Mouse (Mus musculus) intestine, embryonic 16.5 days (tissue): Measurements from ENCODE around the gene Rabl2. TPM values are rescaled to one million over a fixed set of nuclear protein-coding genes. Genes with fewer than 3 reads are reported as not detected.

Experiments
- ATAC-seq: fragments of 200-750 bp; cut with Nextera tagmentation; 2 replicates; pipeline ENCODE4 v1.8.0; 2017; ENCODE audit warnings: moderate TSS enrichment, moderate library complexity
- H3K27ac ChIP-seq: fragments of 300-500 bp; sonication (generic); 2 replicates; pipeline ENCODE4 v1.5.1; 2014; ENCODE audit warnings: mild to moderate bottlenecking, low read length
- H3K27me3 ChIP-seq: fragments of 300-500 bp; sonication (generic); replicated peaks from 2 replicates; pipeline ENCODE4 v1.6.1; 2014; ENCODE audit warnings: low read length, control low read depth, mixed read lengths; ENCODE audit not compliant: control insufficient read depth, insufficient read depth
- H3K36me3 ChIP-seq: fragments of 300-500 bp; sonication (generic); 2 replicates; pipeline ENCODE4 v1.6.1; 2014; ENCODE audit warnings: low read length, control low read depth; ENCODE audit not compliant: control insufficient read depth, insufficient read depth
- H3K4me1 ChIP-seq: fragments of 300-500 bp; sonication (generic); 2 replicates; pipeline ENCODE4 v1.6.1; 2014; ENCODE audit warnings: low read length, control low read depth, mixed read lengths; ENCODE audit not compliant: control insufficient read depth, insufficient read depth
- H3K4me2 ChIP-seq: fragments of 300-500 bp; sonication (generic); 2 replicates; pipeline ENCODE4 v1.6.1; 2014; ENCODE audit warnings: low read depth, low read length, control low read depth
- H3K4me3 ChIP-seq: fragments of 300-500 bp; sonication (generic); 2 replicates; pipeline ENCODE4 v1.5.1; 2014; ENCODE audit warnings: mild to moderate bottlenecking, low read length
- H3K9ac ChIP-seq: fragments of 300-500 bp; sonication (generic); 2 replicates; pipeline ENCODE4 v1.6.1; 2014; ENCODE audit warnings: low read depth, low read length
- H3K9me3 ChIP-seq: fragments of 300-500 bp; sonication (generic); 2 replicates; pipeline ENCODE4 v1.6.1; 2016; ENCODE audit warnings: low read length, control low read depth; ENCODE audit not compliant: control insufficient read depth
- WGBS: fragments of 180-500 bp; shearing (Covaris S2); extraction: QIAGEN DNeasy Blood & Tissue Kit; methylation state at CpG from one replicate; pipeline ENCODE4 v1.1.7; 2014; 5-methylcytosine and 5-hydroxymethylcytosine counted together
- polyA plus RNA-seq: library from polyadenylated mRNA; unstranded; fragments of >200 nt; fragmentation: Nextera tagmentation; extraction: Ambion mirVana; gene quantifications from 2 replicates; pipeline ENCODE4 v1.2.1, GENCODE M21; 2015

Gene Rabl2
- polyA plus RNA-seq = 23.4 and 24.1 TPM in 2 replicates

DNA sequence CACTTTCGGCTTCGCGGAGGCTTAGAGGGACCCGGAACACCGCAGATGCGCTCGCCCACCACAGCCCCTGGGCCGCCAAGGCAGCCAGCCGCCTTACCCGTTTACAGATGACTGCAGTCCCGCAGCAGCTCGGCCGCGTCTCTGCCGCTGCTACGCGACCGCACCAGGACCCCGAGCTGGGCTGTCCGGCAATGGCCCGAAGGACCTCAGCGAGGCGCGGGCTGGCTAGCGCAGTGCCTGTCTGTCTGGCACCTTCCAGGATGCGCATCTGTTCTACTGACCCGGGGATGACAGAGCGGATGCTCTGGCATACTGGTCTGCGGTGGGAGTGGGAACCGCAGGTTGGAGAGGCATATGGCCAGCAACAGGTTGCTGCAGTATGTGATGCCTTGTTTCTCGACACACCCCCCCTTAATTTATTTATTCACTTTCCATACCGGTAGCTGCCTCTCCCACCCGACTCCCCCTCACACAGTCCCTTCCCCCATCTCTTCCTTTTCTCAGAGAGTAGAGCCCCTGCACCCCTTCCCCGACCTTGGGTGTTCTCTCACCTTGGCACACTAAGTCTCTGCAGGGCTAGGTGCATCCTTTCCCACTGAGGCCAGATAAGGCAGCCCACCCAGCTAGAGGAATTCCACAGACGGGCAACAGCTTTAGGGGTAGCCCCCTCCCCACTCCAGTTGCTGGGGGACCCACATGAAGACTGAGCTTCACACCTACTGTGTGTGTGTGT is at the start of gene Rabl2:
Gene Rabl2 (minus strand): TSS at position 201 of the 733 bp plus-strand sequence.
- no peaks in the 10 kb centered on the region for H3K36me3 ChIP-seq
- no peaks in the 10 kb centered on the region for H3K9me3 ChIP-seq
- H3K27me3 ChIP-seq = no peaks in the 10 kb centered on the region
- peak within 1 kb of the TSS; percentile 82 for H3K9ac ChIP-seq
- peaks cover 13% of the 10 kb centered on the region for H3K4me1 ChIP-seq
- peak within 1 kb of the TSS; percentile 74 for H3K4me2 ChIP-seq
- peak within 1 kb of the TSS; percentile 89 for H3K4me3 ChIP-seq
- under 1% methylated on average over 35 of the region's 35 CpGs for WGBS
- peak; percentile 98 for ATAC-seq
- 0 out of 2 replicates have a peak within 1 kb of the TSS, but pooled peaks have one; percentile 16 for H3K27ac ChIP-seq

DNA sequence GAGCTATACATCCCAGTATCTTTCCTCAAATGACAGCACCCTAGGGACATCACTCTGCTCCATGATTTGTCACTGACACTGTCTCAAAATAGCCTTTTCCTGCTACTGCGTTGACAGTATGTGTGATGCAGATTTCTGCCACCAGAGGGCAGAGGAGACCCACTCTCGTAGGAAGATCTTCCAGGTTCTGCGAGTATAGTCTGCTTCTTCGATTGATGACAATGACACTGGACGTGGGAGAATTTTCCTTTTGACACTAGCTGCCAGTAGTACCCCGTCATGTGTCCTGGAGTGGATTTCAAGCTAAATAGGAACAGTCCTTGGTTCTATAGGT is 31.9 kb upstream of the Rabl2 start:
- Histone ChIP-seq H3K9me3 (no peaks in the 10 kb centered on the region), H3K4me3 (no peak overlapping the region), H3K27me3 (no peaks in the 10 kb centered on the region), H3K9ac (no peak overlapping the region), H3K4me2 (no peak overlapping the region), H3K36me3 (no peaks in the 10 kb centered on the region), H3K27ac (no peak overlapping the region), H3K4me1 (no peaks in the 10 kb centered on the region)
- WGBS = 10% methylated on average over 6 of the region's 6 CpGs
- ATAC-seq = peak; percentile 31; the same call in 1 of the 2 replicates

DNA sequence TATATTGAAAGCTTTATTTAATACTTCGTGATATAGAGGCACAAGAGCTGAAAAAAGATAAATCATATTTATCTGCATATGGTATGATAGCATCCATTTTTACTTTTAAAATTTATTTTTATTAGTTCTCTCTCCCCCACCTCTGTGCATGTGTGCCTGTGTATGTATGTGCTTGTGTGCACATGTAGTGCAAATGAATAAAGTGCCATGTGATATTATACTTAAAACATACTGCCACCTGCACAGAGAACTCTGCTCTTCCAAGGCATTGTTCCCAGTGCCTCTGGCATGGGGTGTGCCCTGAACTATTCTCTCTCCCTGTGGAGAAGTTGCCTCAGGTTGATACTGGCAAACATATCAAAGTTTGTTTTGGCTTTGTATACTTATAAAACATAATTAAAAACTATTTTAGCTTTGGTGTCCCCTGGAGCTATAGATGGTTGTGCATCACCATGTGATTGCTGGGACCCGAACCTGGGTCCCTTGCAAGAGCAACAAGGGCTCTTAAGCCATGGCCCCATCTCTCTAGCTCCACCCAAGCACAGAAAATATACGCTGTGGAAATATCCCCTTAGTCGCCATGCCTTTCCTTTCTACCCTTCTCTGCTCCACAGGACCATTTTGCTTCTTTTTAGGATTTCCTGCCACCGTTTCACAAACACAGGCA is 31.4 kb upstream of the Rabl2 start:
- WGBS = 56% methylated on average over 5 of the region's 5 CpGs
- H3K9me3 ChIP-seq = no peaks in the 10 kb centered on the region
- H3K9ac ChIP-seq = no peak overlapping the region
- no peaks in the 10 kb centered on the region for H3K27me3 ChIP-seq
- no peak overlapping the region for H3K4me2 ChIP-seq
- no peak overlapping the region for H3K27ac ChIP-seq
- H3K36me3 ChIP-seq = no peaks in the 10 kb centered on the region
- no peak for ATAC-seq
- no peaks in the 10 kb centered on the region for H3K4me1 ChIP-seq
- H3K4me3 ChIP-seq = no peak overlapping the region

DNA sequence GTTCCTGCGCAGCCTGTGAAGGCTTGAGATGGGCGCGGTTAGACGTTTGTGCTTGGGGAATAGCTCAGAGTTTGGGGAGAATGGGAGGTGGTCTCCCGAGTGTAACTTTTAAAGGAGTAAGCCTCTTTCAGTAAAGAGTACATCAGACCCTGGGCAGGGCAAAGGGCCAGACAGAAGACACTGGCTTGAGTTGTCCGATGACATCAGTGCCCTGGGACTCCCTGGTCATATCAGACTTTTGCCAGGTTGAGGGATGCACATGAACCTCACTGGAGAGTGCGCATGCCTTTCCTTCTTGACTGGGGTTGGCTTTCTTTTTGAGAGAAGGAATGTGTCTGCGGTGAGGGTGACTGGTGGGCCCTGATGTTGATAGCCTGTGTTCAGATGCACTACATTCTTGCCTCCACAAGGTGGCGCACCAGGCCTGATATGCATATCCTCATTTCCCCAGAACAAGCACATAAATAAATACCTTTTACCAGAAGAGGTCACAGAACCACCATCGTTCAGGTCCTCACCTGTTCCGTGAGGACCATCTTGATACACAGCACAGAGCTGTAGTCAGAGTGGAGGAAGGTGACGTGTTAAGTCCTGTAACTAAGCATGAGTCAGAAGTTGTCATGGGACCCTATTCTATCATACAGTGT is 30.7 kb upstream of the Rabl2 start:
- no peaks in the 10 kb centered on the region for H3K27me3 ChIP-seq
- H3K4me3 ChIP-seq = no peak overlapping the region
- WGBS = 77% methylated on average over 12 of the region's 12 CpGs
- H3K9me3 ChIP-seq = no peaks in the 10 kb centered on the region
- no peak overlapping the region for H3K27ac ChIP-seq
- no peaks in the 10 kb centered on the region for H3K36me3 ChIP-seq
- H3K9ac ChIP-seq = no peak overlapping the region
- H3K4me1 ChIP-seq = no peaks in the 10 kb centered on the region
- no peak overlapping the region for H3K4me2 ChIP-seq
- no peak for ATAC-seq

DNA sequence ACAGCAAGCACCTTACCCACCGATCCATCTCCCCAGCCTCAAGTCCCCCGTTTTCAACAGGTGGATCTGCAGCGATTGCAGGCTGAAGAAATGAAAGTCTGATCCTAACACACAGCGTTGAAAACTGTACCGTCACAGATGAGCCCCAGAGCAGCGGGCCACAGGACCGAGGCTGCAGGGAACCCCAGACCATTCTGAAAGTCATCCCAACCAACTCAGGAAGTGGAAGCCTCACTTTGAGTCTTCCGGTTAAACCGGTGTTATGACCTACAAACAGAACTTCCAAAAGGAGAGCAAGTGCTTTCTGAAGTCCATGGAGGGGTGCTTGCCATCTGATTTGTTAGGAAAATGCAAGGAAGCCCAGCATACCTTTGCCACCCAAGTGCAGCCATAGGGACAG is 16.2 kb upstream of the Rabl2 start:
- no peak overlapping the region for H3K4me3 ChIP-seq
- no peaks in the 10 kb centered on the region for H3K4me1 ChIP-seq
- no peaks in the 10 kb centered on the region for H3K27me3 ChIP-seq
- no peaks in the 10 kb centered on the region for H3K36me3 ChIP-seq
- no peak for ATAC-seq
- H3K4me2 ChIP-seq = no peak overlapping the region
- 77% methylated on average over 9 of the region's 9 CpGs for WGBS
- no peaks in the 10 kb centered on the region for H3K9me3 ChIP-seq
- no peak overlapping the region for H3K9ac ChIP-seq
- H3K27ac ChIP-seq = no peak overlapping the region

DNA sequence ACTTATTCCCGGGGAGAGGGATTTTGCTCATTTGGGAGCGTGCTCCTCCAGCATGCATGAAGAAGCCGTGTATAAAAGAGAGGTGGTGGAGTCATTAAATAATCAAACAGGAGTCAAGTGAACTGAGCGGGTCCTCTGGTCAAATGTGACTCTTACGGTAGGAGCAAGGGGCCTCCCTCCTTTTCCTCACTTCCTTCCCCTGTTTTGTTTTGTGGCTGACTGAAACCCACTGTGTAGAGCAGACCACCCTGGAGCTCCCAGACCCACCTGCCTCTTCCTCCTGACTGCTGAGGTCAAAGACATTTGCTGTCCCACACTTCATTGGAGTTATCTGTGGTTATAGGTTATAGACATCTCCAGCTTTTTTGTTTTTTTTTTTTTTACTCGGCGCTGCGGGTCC is 15.8 kb upstream of the Rabl2 start:
- H3K4me2 ChIP-seq = no peak overlapping the region
- H3K36me3 ChIP-seq = no peaks in the 10 kb centered on the region
- H3K9me3 ChIP-seq = no peaks in the 10 kb centered on the region
- 83% methylated on average over 8 of the region's 8 CpGs for WGBS
- no peak overlapping the region for H3K27ac ChIP-seq
- H3K4me3 ChIP-seq = no peak overlapping the region
- no peaks in the 10 kb centered on the region for H3K27me3 ChIP-seq
- no peaks in the 10 kb centered on the region for H3K4me1 ChIP-seq
- no peak overlapping the region for H3K9ac ChIP-seq
- no peak for ATAC-seq

DNA sequence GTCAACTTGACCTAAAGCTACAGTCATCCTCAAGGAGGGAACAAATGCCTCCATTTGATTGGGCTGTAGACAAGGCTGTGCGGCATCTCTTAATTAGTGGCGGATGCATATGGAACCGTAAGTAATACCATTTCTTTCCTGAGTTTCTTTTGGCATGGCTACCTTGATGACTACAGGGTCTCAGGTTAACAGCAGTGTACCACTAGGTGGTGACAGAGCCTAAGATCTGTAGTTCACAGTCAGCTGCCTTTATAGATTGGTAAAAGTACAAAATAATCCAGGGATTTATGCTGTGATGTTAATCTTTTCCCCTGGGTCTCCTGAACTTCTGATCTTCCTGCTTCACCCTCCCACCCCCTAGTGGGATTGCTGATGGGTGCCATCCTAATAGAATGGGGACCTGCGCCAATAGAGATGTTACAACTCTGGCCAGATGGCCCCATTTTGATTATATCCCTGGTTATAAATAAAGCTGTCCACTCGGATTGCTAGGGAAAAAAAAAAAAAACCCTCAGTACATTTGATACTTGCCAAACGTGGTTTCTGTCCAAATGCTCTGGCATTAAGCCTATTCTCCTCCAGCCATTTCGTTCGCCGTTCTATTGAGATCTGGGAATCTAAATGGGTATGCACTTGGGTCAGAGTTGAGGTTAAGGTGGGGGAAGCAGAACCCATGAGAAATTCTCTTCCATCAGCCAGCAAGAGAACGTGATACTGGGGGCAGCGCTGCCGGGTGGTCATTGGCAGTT is 14.3 kb upstream of the Rabl2 start:
- Histone ChIP-seq H3K9ac (no peak overlapping the region), H3K4me3 (no peak overlapping the region), H3K9me3 (no peaks in the 10 kb centered on the region), H3K4me2 (no peak overlapping the region), H3K27me3 (no peaks in the 10 kb centered on the region), H3K36me3 (no peaks in the 10 kb centered on the region), H3K27ac (no peak overlapping the region), H3K4me1 (no peaks in the 10 kb centered on the region)
- WGBS = 71% methylated on average over 12 of the region's 12 CpGs
- ATAC-seq = no peak

DNA sequence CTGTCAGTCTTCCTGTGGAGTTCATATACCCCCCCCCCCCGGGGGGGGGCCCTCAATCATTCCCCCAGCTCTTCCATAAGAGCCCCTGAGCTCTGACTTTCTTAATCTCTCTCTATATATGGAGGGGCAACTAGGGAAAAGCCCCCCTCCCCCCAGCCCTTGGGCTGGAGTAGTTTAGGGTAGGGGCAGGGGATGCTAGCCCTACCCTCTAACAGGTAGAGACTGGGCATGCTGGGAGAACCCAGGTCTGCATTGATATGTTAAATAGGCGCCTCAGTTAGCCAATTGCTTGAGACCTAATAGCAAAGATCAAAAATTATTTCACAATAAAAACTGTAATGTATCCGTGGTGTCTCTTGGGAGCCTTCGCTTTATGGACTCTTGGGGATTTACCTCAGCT is 825 bp upstream of the Rabl2 start:
- H3K4me1 ChIP-seq = peaks cover 13% of the 10 kb centered on the region
- no peaks in the 10 kb centered on the region for H3K27me3 ChIP-seq
- no peak overlapping the region for H3K4me3 ChIP-seq
- 0 out of 2 replicates have a peak, but pooled peaks have one; percentile 9 for ATAC-seq
- H3K9me3 ChIP-seq = no peaks in the 10 kb centered on the region
- 0 out of 2 replicates have a peak overlapping the region, but pooled peaks have one; percentile 82 for H3K9ac ChIP-seq
- H3K36me3 ChIP-seq = no peaks in the 10 kb centered on the region
- H3K27ac ChIP-seq = no peak overlapping the region
- peak overlapping the region; percentile 74 for H3K4me2 ChIP-seq
- WGBS = 48% methylated on average over 4 of the region's 4 CpGs

DNA sequence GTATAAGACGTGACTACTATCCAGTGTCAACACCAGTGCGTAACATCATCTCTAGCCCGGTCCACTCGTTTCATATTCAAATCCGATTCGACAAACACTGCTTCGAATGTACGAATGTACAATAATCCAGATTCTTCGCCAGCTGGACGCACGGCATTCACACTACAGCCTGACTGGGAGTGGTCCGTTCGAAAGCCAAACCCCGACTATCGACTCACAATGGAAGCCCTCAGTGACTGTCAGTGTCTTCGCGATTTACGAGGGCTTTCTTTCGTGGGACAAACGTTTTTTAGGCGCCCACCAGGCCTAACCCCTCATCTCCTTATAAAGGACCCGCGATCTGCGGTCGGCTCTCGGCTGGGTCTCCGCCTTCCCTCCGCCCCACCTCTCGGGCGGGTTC is 406 bp downstream of the Rabl2 start:
- peaks cover 13% of the 10 kb centered on the region for H3K4me1 ChIP-seq
- ATAC-seq = peak; percentile 63
- no peaks in the 10 kb centered on the region for H3K36me3 ChIP-seq
- peak overlapping the region; percentile 89 for H3K4me3 ChIP-seq
- no peaks in the 10 kb centered on the region for H3K9me3 ChIP-seq
- peak overlapping the region; percentile 74 for H3K4me2 ChIP-seq
- 0 out of 2 replicates have a peak overlapping the region, but pooled peaks have one; percentile 16 for H3K27ac ChIP-seq
- under 1% methylated on average over 30 of the region's 30 CpGs for WGBS
- H3K9ac ChIP-seq = peak overlapping the region; percentile 82
- no peaks in the 10 kb centered on the region for H3K27me3 ChIP-seq
